Mouse (Mus musculus) CH12.LX (cell line): ENCODE results near the gene Ngef. TPM values are rescaled to one million over a fixed set of nuclear protein-coding genes. Genes with fewer than 3 reads are reported as not detected.
"Not testable (repeated sequence)": the region's sequence is repeated elsewhere in the genome, so short reads cannot be mapped to it uniquely, and the experiment has no call there.

ENCODE experiments used
- DNase-seq: peaks from one replicate; pipeline ENCODE4 v3.0.0-alpha.2; 2013; ENCODE audit errors: extremely low read depth
- H3K27ac ChIP-seq: 2 replicates; pipeline ENCODE4 v1.5.1; 2012; ENCODE audit warnings: low read depth, mild to moderate bottlenecking, control low read depth, moderate library complexity; ENCODE audit not compliant: insufficient read depth
- H3K27me3 ChIP-seq: replicated peaks from 2 replicates; pipeline ENCODE3; 2012; ENCODE audit warnings: inconsistent platforms
- H3K36me3 ChIP-seq, 2 experiments: replicated peaks in 1 of 2; 2 replicates each; pipeline versions ENCODE3 to v1.6.1; 2012; ENCODE audit warnings: inconsistent platforms in 1 of 2, low read length in 1 of 2, mild to moderate bottlenecking in 1 of 2, mixed read lengths in 1 of 2, moderate library complexity in 1 of 2; ENCODE audit not compliant: control insufficient read depth in 1 of 2, insufficient read depth in 1 of 2
- H3K4me1 ChIP-seq, 2 experiments: 2 replicates each; pipeline ENCODE4 v1.6.1; 2012; ENCODE audit warnings: inconsistent platforms in 1 of 2, moderate library complexity in 1 of 2; ENCODE audit not compliant: insufficient read depth in 2 of 2, control insufficient read depth in 1 of 2
- H3K4me2 ChIP-seq: 2 replicates; pipeline ENCODE4 v1.6.1; 2012; ENCODE audit warnings: low read depth, mild to moderate bottlenecking, control low read depth; ENCODE audit not compliant: poor library complexity, insufficient read depth, severe bottlenecking
- H3K4me3 ChIP-seq, 3 experiments: fragments of 150-350 bp in 1 of 3; sonication (generic) in 1 of 3; replicated peaks in 1 of 3; 2 replicates each; pipeline versions ENCODE3 to v1.5.1; 2011 to 2012; ENCODE audit warnings: low read depth in 2 of 3, low read length in 2 of 3, mild to moderate bottlenecking in 2 of 3, moderate library complexity in 2 of 3, control low read depth in 1 of 3, improper control_type of control experiment in 1 of 3, inconsistent platforms in 1 of 3, mixed read lengths in 1 of 3; ENCODE audit not compliant: poor library complexity in 1 of 3
- H3K79me2 ChIP-seq: replicated peaks from 2 replicates; pipeline ENCODE4 v1.6.1; 2012; ENCODE audit warnings: mild to moderate bottlenecking, moderate library complexity; ENCODE audit not compliant: control insufficient read depth, poor library complexity, insufficient read depth, severe bottlenecking; ENCODE audit errors: extremely low read depth
- H3K9ac ChIP-seq: 2 replicates; pipeline ENCODE4 v1.6.1; 2012; ENCODE audit warnings: low read depth, mild to moderate bottlenecking, control low read depth, moderate library complexity; ENCODE audit not compliant: insufficient read depth
- H3K9me3 ChIP-seq: replicated peaks from 2 replicates; pipeline ENCODE3; 2012; ENCODE audit warnings: low read length, inconsistent platforms, mixed read lengths
- BHLHE40 ChIP-seq: IDR thresholded peaks from 2 replicates; pipeline ENCODE4 v1.6.1; 2011; ENCODE audit warnings: mild to moderate bottlenecking, low read depth, low read length, improper control_type of control experiment
- CHD1 ChIP-seq: IDR thresholded peaks from 2 replicates; pipeline ENCODE4 v1.6.1; 2012; ENCODE audit warnings: low read depth, low read length, improper control_type of control experiment, inconsistent platforms
- CHD2 ChIP-seq: IDR thresholded peaks from 2 replicates; pipeline ENCODE4 v1.6.1; 2011; ENCODE audit warnings: low read length, improper control_type of control experiment
- CTCF ChIP-seq, 2 experiments: IDR thresholded peaks in 1 of 2; conservative IDR thresholded peaks in 1 of 2; 2 replicates each; pipeline ENCODE4 v1.5.1; 2011 to 2012; ENCODE audit warnings: low read depth in 2 of 2, low read length in 2 of 2, improper control_type of control experiment in 1 of 2, inconsistent platforms in 1 of 2, mild to moderate bottlenecking in 1 of 2, moderate library complexity in 1 of 2
- E2F4 ChIP-seq: IDR thresholded peaks from 2 replicates; pipeline ENCODE4 v1.6.1; 2011; ENCODE audit warnings: low read depth, low read length, improper control_type of control experiment; ENCODE audit not compliant: insufficient replicate concordance
- ELF1 ChIP-seq: IDR thresholded peaks from 2 replicates; pipeline ENCODE4 v1.6.1; 2014; ENCODE audit warnings: low read depth, mild to moderate bottlenecking, inconsistent platforms, low read length, improper control_type of control experiment
- ETS1 ChIP-seq: conservative IDR thresholded peaks from 2 replicates; pipeline ENCODE4 v1.6.1; 2012; ENCODE audit warnings: low read depth, mild to moderate bottlenecking, inconsistent platforms, low read length, improper control_type of control experiment, moderate library complexity
- GABPA ChIP-seq: IDR thresholded peaks from 2 replicates; pipeline ENCODE4 v1.6.1; 2012; ENCODE audit warnings: low read depth, low read length, improper control_type of control experiment, inconsistent platforms; ENCODE audit not compliant: insufficient replicate concordance
- HCFC1 ChIP-seq: IDR thresholded peaks from 2 replicates; pipeline ENCODE4 v1.6.1; 2012; ENCODE audit warnings: low read depth, mild to moderate bottlenecking, inconsistent platforms, low read length, improper control_type of control experiment
- JUN ChIP-seq: IDR thresholded peaks from 2 replicates; pipeline ENCODE4 v1.6.1; 2011; ENCODE audit warnings: low read depth, mild to moderate bottlenecking, low read length, improper control_type of control experiment, moderate library complexity; ENCODE audit not compliant: insufficient read depth
- MAFK ChIP-seq: IDR thresholded peaks from 2 replicates; pipeline ENCODE4 v1.6.1; 2011; ENCODE audit warnings: low read length, improper control_type of control experiment; ENCODE audit not compliant: insufficient replicate concordance
- MAX ChIP-seq: IDR thresholded peaks from 2 replicates; pipeline ENCODE4 v1.6.1; 2011; ENCODE audit warnings: low read length, improper control_type of control experiment
- MEF2A ChIP-seq: IDR thresholded peaks from 2 replicates; pipeline ENCODE4 v1.6.1; 2014; ENCODE audit warnings: low read depth, mild to moderate bottlenecking, inconsistent platforms, low read length, improper control_type of control experiment, borderline replicate concordance
- MXI1 ChIP-seq: IDR thresholded peaks from 2 replicates; pipeline ENCODE4 v1.6.1; 2011; ENCODE audit warnings: mild to moderate bottlenecking, low read depth, low read length, improper control_type of control experiment
- NELFE ChIP-seq: IDR thresholded peaks from 2 replicates; pipeline ENCODE4 v1.6.1; 2011; ENCODE audit warnings: low read depth, low read length, improper control_type of control experiment
- NRF1 ChIP-seq: IDR thresholded peaks from 2 replicates; pipeline ENCODE4 v1.6.1; 2014; ENCODE audit warnings: low read depth, mild to moderate bottlenecking, inconsistent platforms, low read length, improper control_type of control experiment, moderate library complexity
- SMC3 ChIP-seq: IDR thresholded peaks from 2 replicates; pipeline ENCODE4 v1.6.1; 2011; ENCODE audit warnings: low read depth, low read length, improper control_type of control experiment
- TBP ChIP-seq: conservative IDR thresholded peaks from 2 replicates; pipeline ENCODE4 v1.6.1; 2011; ENCODE audit warnings: low read depth, low read length, improper control_type of control experiment
- TCF12 ChIP-seq: IDR thresholded peaks from 2 replicates; pipeline ENCODE4 v1.6.1; 2014; ENCODE audit warnings: low read depth, mild to moderate bottlenecking, inconsistent platforms, low read length, improper control_type of control experiment
- ZMIZ1 ChIP-seq: IDR thresholded peaks from 2 replicates; pipeline ENCODE4 v1.6.1; 2012; ENCODE audit warnings: low read depth, mild to moderate bottlenecking, inconsistent platforms, low read length, improper control_type of control experiment
- dilution Hi-C: fragments of 300-500 bp; cut with MboI; formaldehyde crosslinking; loops from 2 replicates; pipeline ENCODE4 v1.14.3; 2020; ENCODE audit warnings: low sequenced_read_pairs; ENCODE audit not compliant: extremely low pct_unique_long_range_greater_than_20kb, extremely low pct_ligation_motif_present
- in situ Hi-C: fragments of 300-500 bp; cut with MboI; formaldehyde crosslinking; loops from 3 replicates; pipeline ENCODE4 v1.14.3; 2019; ENCODE audit warnings: low sequenced_read_pairs, low pct_ligation_motif_present, low pct_unique_long_range_greater_than_20kb, mixed read lengths
- polyA plus RNA-seq: library from polyadenylated mRNA; unstranded; fragments of >175 nt; gene quantifications from 2 replicates; pipeline ENCODE4 v1.2.1, GENCODE M21; 2012; ENCODE audit warnings: low read depth; ENCODE audit not compliant: insufficient read length
- total RNA-seq, 2 experiments: library from RNA; depleted of rRNA; stranded (reverse); fragments of 300-350 nt in 1 of 2; fragments of >200 nt in 1 of 2; gene quantifications; 2 replicates each; pipeline ENCODE4 v1.2.3; 2012 to 2014

Ngef gene
- total and polyA plus RNA-seq, 3 experiments: not detected

GRCm38 (mm10) chr1:87467469-87467868 lies 106.2 kb downstream of the Ngef start:
- Histone ChIP-seq H3K4me1 (no peaks in the 10 kb centered on the region), H3K36me3 (no peaks in the 10 kb centered on the region), H3K4me3 (no peak overlapping the region), H3K9me3 (no peaks in the 10 kb centered on the region), H3K9ac (no peak overlapping the region), H3K27me3 (peaks cover 7% of the 10 kb centered on the region), H3K79me2 (no peaks in the 10 kb centered on the region), H3K27ac (no peak overlapping the region), H3K4me2 (no peak overlapping the region)
- dilution Hi-C loops (no loop called here), in situ Hi-C loops (no loop called here)
- DNase-seq: no peak
- TF ChIP-seq ETS1 (no peak), MEF2A (no peak), GABPA (no peak), NELFE (no peak), NRF1 (no peak), E2F4 (no peak), HCFC1 (no peak), BHLHE40 (no peak), CTCF (conservative IDR thresholded peaks at IDR 0.05 in 1 of 2, IDR thresholded peaks at IDR 0.05 in 1 of 2; ENCODE audit: low read depth in 2 of 2, low read length in 2 of 2) (no peak), MXI1 (no peak), SMC3 (no peak), JUN (no peak), MAX (no peak), CHD1 (no peak), CHD2 (no peak), ZMIZ1 (no peak), ELF1 (no peak), TBP (no peak), MAFK (no peak), TCF12 (no peak)

GRCm38 (mm10) chr1:87459856-87460255 lies 113.8 kb downstream of the Ngef start:
- H3K9me3 ChIP-seq, H3K79me2 ChIP-seq, H3K27ac ChIP-seq, H3K4me1 ChIP-seq, DNase-seq, H3K4me2 ChIP-seq, H3K36me3 ChIP-seq, dilution Hi-C loops, H3K9ac ChIP-seq, H3K4me3 ChIP-seq, in situ Hi-C loops, H3K27me3 ChIP-seq: not testable (repeated sequence)
